7 mouse cellular contexts compared by ENCODE assay signal in the genomic region with DNA sequence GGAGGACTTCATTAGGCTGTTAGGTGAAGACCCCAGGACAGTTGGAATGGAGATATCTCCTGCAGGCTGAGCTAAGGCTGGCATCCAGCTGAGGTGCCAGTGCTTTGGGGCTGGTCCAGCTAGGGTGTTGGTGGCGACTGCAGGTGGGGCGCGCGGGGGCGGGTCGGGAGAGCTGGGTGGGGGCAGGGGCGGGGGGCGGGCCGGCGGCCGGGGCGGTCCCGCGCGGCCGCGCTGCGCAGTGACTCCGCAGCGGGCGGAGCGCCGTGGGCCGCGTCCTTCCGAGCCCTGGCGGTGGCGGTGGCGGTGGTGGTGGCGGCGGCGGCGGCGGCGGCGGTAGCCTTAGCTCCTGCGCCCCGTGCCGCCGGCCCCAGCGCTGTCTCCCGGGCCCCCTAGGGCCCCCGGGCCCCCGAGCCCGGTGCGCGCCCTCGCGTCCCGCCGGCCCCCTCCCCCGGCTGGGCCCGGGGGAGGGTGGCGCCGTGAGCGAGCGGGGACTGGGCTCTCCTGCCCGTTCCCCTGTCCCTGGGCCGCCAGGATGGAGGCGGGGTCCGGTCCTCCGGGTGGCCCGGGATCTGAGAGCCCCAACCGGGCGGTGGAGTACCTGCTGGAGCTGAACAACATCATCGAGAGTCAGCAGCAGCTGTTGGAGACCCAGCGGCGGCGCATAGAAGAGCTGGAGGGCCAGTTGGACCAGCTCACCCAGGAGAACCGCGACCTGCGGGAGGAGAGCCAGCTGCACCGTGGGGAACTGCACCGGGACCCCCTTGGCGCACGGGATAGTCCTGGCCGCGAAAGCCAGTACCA. TPM values are rescaled to one million over a fixed set of nuclear protein-coding genes. Genes with fewer than 3 reads are reported as not detected.
DNase-seq lines count a peak whose midpoint lies in the region; ATAC-seq and TF ChIP-seq lines count a peak whose summit lies in the region.

Gene Iqsec2 (plus strand): TSS at position 328 of the 801 bp plus-strand sequence.

- no peak for TF ChIP-seq EP300 in ES-Bruce4 (IDR thresholded peaks at IDR 0.05; ENCODE audit: insufficient read depth, low read depth, low read length)
- no peak for TF ChIP-seq EP300 in heart, adult 2 months (IDR thresholded peaks at IDR 0.05; ENCODE audit: insufficient read depth, low read depth, low read length)
- TF ChIP-seq EP300 in liver, embryonic 14.5 days (IDR thresholded peaks at IDR 0.05; ENCODE audit: low read depth) = no peak

- peak within 1 kb of the TSS; percentile 89 for H3K4me2 ChIP-seq in kidney, embryonic 15.5 days
- H3K4me2 ChIP-seq in liver, embryonic 14.5 days (ENCODE audit: low read depth) = peak within 1 kb of the TSS; percentile 50
- peak within 1 kb of the TSS; percentile 74 for H3K4me2 ChIP-seq in neural tube, embryonic 13.5 days

- intact Hi-C loops in heart, adult 2 months (cut with DNase I) = loop anchor here (10.0 kb wide), 2 partner anchors 619 to 1629 kb away; partner anchors contain the start of gene Phf8

- H3K27me3 ChIP-seq in ES-Bruce4 (ENCODE audit: control insufficient read depth, insufficient read depth, low read length, poor library complexity, severe bottlenecking) = 0 out of 2 replicates have a peak, but pooled peaks cover 1% of the 10 kb centered on the region
- no peaks in the 10 kb centered on the region for H3K27me3 ChIP-seq in heart, adult 2 months (ENCODE audit: control insufficient read depth, insufficient read depth, low read length)
- peaks cover 84% of the 10 kb centered on the region for H3K27me3 ChIP-seq in kidney, embryonic 15.5 days
- peaks cover 37% of the 10 kb centered on the region for H3K27me3 ChIP-seq in liver, embryonic 14.5 days (ENCODE audit: control insufficient read depth, insufficient read depth, low read length)
- H3K27me3 ChIP-seq in neural tube, embryonic 13.5 days = peaks cover 87% of the 10 kb centered on the region

- H3K4me3 ChIP-seq in ES-Bruce4 (ENCODE audit: low read depth, low read length) = peak within 1 kb of the TSS; percentile 57
- H3K4me3 ChIP-seq in heart, adult 2 months = peak within 1 kb of the TSS; percentile 69
- peak within 1 kb of the TSS; percentile 64 for H3K4me3 ChIP-seq in kidney, embryonic 15.5 days (replicated peaks)
- H3K4me3 ChIP-seq in liver, embryonic 14.5 days (ENCODE audit: insufficient read depth in 1 of 2, low read depth in 2 of 2, low read length in 2 of 2) = peak within 1 kb of the TSS; percentile 48 to 50
- peak within 1 kb of the TSS; percentile 62 for H3K4me3 ChIP-seq in neural tube, embryonic 13.5 days

- TF ChIP-seq POLR2A in ES-Bruce4 (IDR thresholded peaks at IDR 0.05; ENCODE audit: insufficient read depth, low read length) = no peak
- no peak for TF ChIP-seq POLR2A in heart, adult 2 months (IDR thresholded peaks at IDR 0.05; ENCODE audit: insufficient read depth, low read depth, low read length)

- no peaks in the 10 kb centered on the region for H3K79me2 ChIP-seq in heart, adult 2 months (replicated peaks; ENCODE audit: control insufficient read depth, insufficient read depth, low read length)

- no peak within 1 kb of the TSS for H3K27ac ChIP-seq in ES-Bruce4 (ENCODE audit: insufficient read depth, low read length)
- H3K27ac ChIP-seq in heart, adult 2 months = peak within 1 kb of the TSS; percentile 68
- H3K27ac ChIP-seq in kidney, embryonic 15.5 days = no peak within 1 kb of the TSS
- no peak within 1 kb of the TSS for H3K27ac ChIP-seq in liver, embryonic 14.5 days
- no peak within 1 kb of the TSS for H3K27ac ChIP-seq in neural tube, embryonic 13.5 days (replicated peaks)

- no peaks in the 10 kb centered on the region for H3K4me1 ChIP-seq in ES-Bruce4 (ENCODE audit: control insufficient read depth, insufficient read depth, low read length)
- H3K4me1 ChIP-seq in heart, adult 2 months (ENCODE audit: control insufficient read depth, insufficient read depth, low read length) = peaks cover 11% of the 10 kb centered on the region
- 0 out of 2 replicates have a peak, but pooled peaks cover 7% of the 10 kb centered on the region for H3K4me1 ChIP-seq in kidney, embryonic 15.5 days
- H3K4me1 ChIP-seq in liver, embryonic 14.5 days (replicated peaks; ENCODE audit: control insufficient read depth in 2 of 2, insufficient read depth in 2 of 2, low read length in 1 of 2) = no peaks in the 10 kb centered on the region
- peaks cover 14% of the 10 kb centered on the region; the same call in 1 of the 2 replicates for H3K4me1 ChIP-seq in neural tube, embryonic 13.5 days (replicated peaks)

- H3K36me3 ChIP-seq in ES-Bruce4 (ENCODE audit: control insufficient read depth, insufficient read depth, low read length, poor library complexity, severe bottlenecking) = no peaks in the 10 kb centered on the region
- H3K36me3 ChIP-seq in heart, adult 2 months (ENCODE audit: control insufficient read depth, insufficient read depth, low read length) = peaks cover 4% of the 10 kb centered on the region
- H3K36me3 ChIP-seq in kidney, embryonic 15.5 days = no peaks in the 10 kb centered on the region
- no peaks in the 10 kb centered on the region for H3K36me3 ChIP-seq in liver, embryonic 14.5 days (replicated peaks; ENCODE audit: control insufficient read depth, insufficient read depth, low read depth)
- no peaks in the 10 kb centered on the region for H3K36me3 ChIP-seq in neural tube, embryonic 13.5 days

- H3K9me3 ChIP-seq in ES-Bruce4 (replicated peaks; ENCODE audit: control insufficient read depth, insufficient read depth, low read length, poor library complexity, severe bottlenecking) = no peaks in the 10 kb centered on the region
- no peaks in the 10 kb centered on the region for H3K9me3 ChIP-seq in kidney, embryonic 15.5 days (replicated peaks)
- no peaks in the 10 kb centered on the region for H3K9me3 ChIP-seq in liver, embryonic 14.5 days (ENCODE audit: control insufficient read depth, low read length)
- H3K9me3 ChIP-seq in neural tube, embryonic 13.5 days = no peaks in the 10 kb centered on the region

- peak within 1 kb of the TSS; percentile 91 for H3K9ac ChIP-seq in ES-Bruce4 (ENCODE audit: low read depth, poor library complexity, severe bottlenecking)
- H3K9ac ChIP-seq in heart, adult 2 months (ENCODE audit: low read depth, low read length) = peak within 1 kb of the TSS; percentile 65
- peak within 1 kb of the TSS; percentile 55 for H3K9ac ChIP-seq in kidney, embryonic 15.5 days
- H3K9ac ChIP-seq in liver, embryonic 14.5 days (replicated peaks) = no peak within 1 kb of the TSS
- H3K9ac ChIP-seq in neural tube, embryonic 13.5 days = peak within 1 kb of the TSS; percentile 71

- 11% methylated on average over 42 of the region's 78 CpGs for WGBS in heart, adult 2 months
- WGBS in kidney, embryonic 15.5 days = 9% methylated on average over 18 of the region's 78 CpGs
- 5% methylated on average over 53 of the region's 78 CpGs for WGBS in liver, embryonic 14.5 days (ENCODE audit: insufficient replicate concordance)
- 12% methylated on average over 33 of the region's 78 CpGs for WGBS in neural tube, embryonic 13.5 days

- peak; percentile 14 to 17 for DNase-seq in B cell, adult 2 months
- DNase-seq in embryo, embryonic 10 days (ENCODE audit: low spot score) = peak; percentile 21
- DNase-seq in heart, adult 2 months = peak; percentile 61 to 63
- DNase-seq in liver, embryonic 14.5 days (ENCODE audit: low read depth in 3 of 3, low spot score in 3 of 3) = no peak

- no peak for TF ChIP-seq CTCF in ES-Bruce4 (IDR thresholded peaks at IDR 0.05; ENCODE audit: low read depth, low read length)
- no peak for TF ChIP-seq CTCF in heart, adult 2 months (IDR thresholded peaks at IDR 0.05)
- TF ChIP-seq CTCF in liver, embryonic 14.5 days (IDR thresholded peaks at IDR 0.05; ENCODE audit: low read depth) = no peak

- ATAC-seq in kidney, embryonic 15.5 days (replicated peaks; ENCODE audit: low FRiP score) = peak; percentile 74
- ATAC-seq in liver, embryonic 14.5 days (ENCODE audit: insufficient read depth) = no peak
- ATAC-seq in neural tube, embryonic 13.5 days (ENCODE audit: low read depth) = peak; percentile 75

RNA-seq across cellular contexts. Expression of gene Iqsec2, which starts in this region (rescaled TPM):
- polyA plus RNA-seq in ES-Bruce4 (2011; ENCODE audit: insufficient read depth, insufficient read length, low read depth, missing spikeins) = 3.5 and 4.3 TPM in 2 replicates
- 10 to 100 TPM; 61.3 to 75.9 TPM for total RNA-seq in heart, adult 2 months (2021)
- 111 and 126 TPM in 2 replicates for polyA plus RNA-seq in heart, adult 2 months (2012; rRNA removed)
- polyA plus RNA-seq in kidney, embryonic 15.5 days (2015; fragmentation: Nextera tagmentation; extraction: Ambion mirVana) = 3.9 and 5.0 TPM in 2 replicates
- polyA plus RNA-seq in liver, embryonic 14.5 days (2012; rRNA removed) = 1.1 TPM in 2 replicates
- 1.0 and 1.3 TPM in 2 replicates for polyA plus RNA-seq in liver, embryonic 14.5 days (2014; fragmentation: Nextera tagmentation; extraction: Ambion mirVana)
- polyA plus RNA-seq in neural tube, embryonic 13.5 days (2015; fragmentation: Nextera tagmentation; extraction: Ambion mirVana) = 4.7 and 7.4 TPM in 2 replicates

Comparison
In these comparisons a context has a peak if more than half of its experiments do, and no peak if none do; other contexts are left out.
1. RNA of gene Iqsec2 (polyA plus RNA-seq): 111 to 126 TPM in heart, adult 2 months; 4.7 to 7.4 TPM in neural tube, embryonic 13.5 days, 3.9 to 5.0 TPM in kidney, embryonic 15.5 days, 3.5 to 4.3 TPM in ES-Bruce4 and 1.0 to 1.3 TPM in liver, embryonic 14.5 days; every median in the first group is over 10 times any median in the second.
2. DNase-seq: peak in B cell, adult 2 months (2 of 2), embryo, embryonic 10 days (single experiment) and heart, adult 2 months (2 of 2); none in liver, embryonic 14.5 days (0 of 3).
3. Peak in every context shown above with its lines, with median percentiles within 50 percentile points of each other: H3K4me3 ChIP-seq and H3K4me2 ChIP-seq.